Mouse (Mus musculus): ENCODE measurements around the gene Erp27.

Gene Erp27

DNA sequence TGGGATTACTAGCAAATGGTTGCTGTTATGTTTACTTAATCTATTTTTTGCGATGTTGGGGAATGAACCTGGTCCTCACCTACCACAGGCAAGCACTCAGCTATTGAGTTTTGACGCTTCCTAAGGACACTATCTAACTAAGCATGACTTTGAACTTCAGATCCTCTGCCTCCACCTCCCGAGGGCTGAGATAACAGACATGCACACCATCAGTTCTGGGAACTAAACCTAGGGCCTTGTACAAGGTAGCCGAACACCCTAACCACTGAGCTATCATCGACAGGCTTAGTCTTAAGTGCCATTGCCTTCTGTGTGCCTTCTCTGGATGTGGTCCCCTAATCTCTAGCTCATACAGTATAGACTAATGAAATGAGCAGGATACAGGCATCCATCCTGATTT lies 56.6 kb downstream of the Erp27 start:
- no peak for DNase-seq (ENCODE audit: low spot score)

DNA sequence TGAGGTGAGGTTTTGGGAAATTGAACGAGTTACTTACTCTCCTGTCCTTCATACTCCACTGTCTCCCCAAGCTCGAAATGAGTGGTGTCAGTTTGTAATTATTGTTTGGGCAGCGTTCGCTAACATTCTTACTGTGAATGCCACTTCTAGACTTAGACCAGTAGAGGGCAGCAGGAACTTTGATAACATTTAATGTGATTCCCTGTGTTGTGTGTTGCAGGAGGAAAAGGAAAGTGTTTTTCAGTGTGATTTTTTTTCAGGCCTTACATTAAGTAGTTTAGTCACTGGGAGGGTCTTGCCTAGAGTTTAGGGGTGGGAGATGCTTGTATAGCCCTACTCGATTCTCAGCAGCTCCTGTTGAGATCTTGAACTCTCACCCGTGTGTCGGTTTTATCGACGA lies 61.0 kb downstream of the Erp27 start:
- no peak for DNase-seq (ENCODE audit: low spot score)

DNA sequence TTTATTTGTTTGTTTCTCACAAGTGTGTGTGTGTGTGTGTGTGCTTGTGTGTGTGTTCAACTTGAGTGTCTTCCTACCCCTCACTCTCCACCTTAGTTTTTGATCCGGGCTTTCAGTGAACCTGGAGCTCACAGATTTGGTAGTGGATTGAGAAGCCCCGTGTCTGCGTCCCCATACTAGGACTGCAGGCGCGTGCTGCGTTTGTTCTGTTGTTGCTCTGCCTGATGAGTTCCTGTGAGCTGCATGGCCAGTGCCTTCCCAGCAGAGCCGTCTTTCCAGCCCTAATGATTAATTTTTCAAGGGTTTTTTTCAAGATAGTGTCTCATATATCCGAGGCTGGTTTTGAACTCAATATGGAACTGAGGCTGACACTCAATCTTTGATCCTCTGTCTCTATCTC lies 63.6 kb downstream of the Erp27 start:
- no peak for DNase-seq (ENCODE audit: low spot score)

DNA sequence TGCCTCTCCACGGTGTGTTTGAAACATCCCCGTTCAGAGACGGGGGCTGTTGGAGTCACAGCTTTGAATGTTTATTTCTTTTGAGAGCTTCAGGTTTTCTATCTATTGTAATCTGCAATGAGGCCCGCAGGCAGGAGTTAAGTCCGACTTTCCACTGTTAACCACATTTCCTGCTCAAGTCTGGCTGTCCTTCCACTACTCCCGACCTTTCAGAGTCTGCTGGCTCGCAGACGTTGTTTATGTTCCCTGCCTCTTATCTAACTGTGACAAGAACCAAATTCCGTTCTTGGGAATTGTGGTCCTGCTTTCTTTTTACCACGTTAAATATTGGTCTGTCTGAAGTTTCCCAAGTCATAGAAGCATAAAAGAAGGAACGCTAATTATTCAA lies 64.1 kb downstream of the Erp27 start:
- no peak for DNase-seq (ENCODE audit: low spot score)
